Mouse (Mus musculus): ENCODE measurements around the gene Atxn10.
A peak's percentile ranks its signal among the peaks of the same experiment; 100 is the strongest.

The Atxn10 gene

GRCm38 (mm10) chr15:85406846-85407245 is 70.8 kb downstream of the Atxn10 start:
- no peak for DNase-seq

GRCm38 (mm10) chr15:85407342-85407741 is 71.3 kb downstream of the Atxn10 start:
- no peak for DNase-seq

- DNase-seq: no peak
These were observed 72.7 kb downstream of the Atxn10 start for GRCm38 (mm10) chr15:85408790-85409189.

GRCm38 (mm10) chr15:85409245-85409783 is 73.3 kb downstream of the Atxn10 start:
- DNase-seq: no peak

GRCm38 (mm10) chr15:85409836-85410235 is 73.8 kb downstream of the Atxn10 start:
- no peak for DNase-seq

GRCm38 (mm10) chr15:85414620-85415019 is 78.6 kb downstream of the Atxn10 start:
- no peak for DNase-seq

GRCm38 (mm10) chr15:85420686-85421085 is 84.6 kb downstream of the Atxn10 start:
- DNase-seq: no peak

GRCm38 (mm10) chr15:85424197-85424596 is 88.2 kb downstream of the Atxn10 start:
- DNase-seq: no peak

GRCm38 (mm10) chr15:85428140-85428539 is 92.1 kb downstream of the Atxn10 start:
- no peak for DNase-seq

GRCm38 (mm10) chr15:85442568-85442967 is 106.5 kb downstream of the Atxn10 start:
- DNase-seq: no peak

GRCm38 (mm10) chr15:85446652-85447051 is 110.6 kb downstream of the Atxn10 start:
- no peak for DNase-seq

GRCm38 (mm10) chr15:85456891-85457290 is 120.8 kb downstream of the Atxn10 start:
- no peak for DNase-seq

GRCm38 (mm10) chr15:85457838-85458237 is 121.8 kb downstream of the Atxn10 start:
- DNase-seq: no peak

- DNase-seq: peak; percentile 67
These were observed 122.6 kb downstream of the Atxn10 start for GRCm38 (mm10) chr15:85458631-85459082.

GRCm38 (mm10) chr15:85461541-85461940 is 125.5 kb downstream of the Atxn10 start:
- DNase-seq: peak; percentile 79

- DNase-seq: no peak
These were observed 126.1 kb downstream of the Atxn10 start for GRCm38 (mm10) chr15:85462138-85462537.

- DNase-seq: peak; percentile 56
These were observed 127.2 kb downstream of the Atxn10 start for GRCm38 (mm10) chr15:85463027-85463790.

- peak; percentile 81 for DNase-seq
These were observed 128.1 kb downstream of the Atxn10 start for GRCm38 (mm10) chr15:85464190-85464589.

GRCm38 (mm10) chr15:85464823-85465565 is 128.9 kb downstream of the Atxn10 start:
- peak; percentile 65 for DNase-seq

- no peak for DNase-seq
These were observed 130.5 kb downstream of the Atxn10 start for GRCm38 (mm10) chr15:85466456-85467067.

- no peak for DNase-seq
These were observed 133.4 kb downstream of the Atxn10 start for GRCm38 (mm10) chr15:85469401-85469800.

GRCm38 (mm10) chr15:85474697-85475096 is 138.7 kb downstream of the Atxn10 start:
- DNase-seq: no peak

- DNase-seq: peak; percentile 65
These were observed 141.5 kb downstream of the Atxn10 start for GRCm38 (mm10) chr15:85477584-85477983.

All from embryo, embryonic 11 days (tissue).